Mouse (Mus musculus) kidney, embryonic 14.5 days (tissue): ENCODE measurements at regions not wholly inside any gene's neighbourhood (a gene's known extent, or its start where the extent isn't known, plus 50 kb on each side); places are given as distances from the start of the nearest gene placed in this dataset.

Source experiments
- ATAC-seq: fragments of 200-750 bp; cut with Nextera tagmentation; 2 replicates; pipeline ENCODE4 v1.8.0; 2017; ENCODE audit warnings: moderate number of reproducible peaks, mild to moderate bottlenecking, moderate TSS enrichment, moderate library complexity; ENCODE audit not compliant: low FRiP score, low TSS enrichment
- H3K27ac ChIP-seq: fragments of 300-500 bp; sonication (generic); 2 replicates; pipeline ENCODE4 v1.5.1; 2014; ENCODE audit warnings: low read depth, mild to moderate bottlenecking, low read length, moderate library complexity, mixed read lengths
- H3K27me3 ChIP-seq: fragments of 300-500 bp; sonication (generic); 2 replicates; pipeline ENCODE4 v1.6.1; 2014; ENCODE audit warnings: mild to moderate bottlenecking, low read length; ENCODE audit not compliant: control insufficient read depth, insufficient read depth
- H3K36me3 ChIP-seq: fragments of 300-500 bp; sonication (generic); 2 replicates; pipeline ENCODE4 v1.6.1; 2014; ENCODE audit warnings: low read length, mixed read lengths; ENCODE audit not compliant: control insufficient read depth, insufficient read depth
- H3K4me1 ChIP-seq: fragments of 300-500 bp; sonication (generic); 2 replicates; pipeline ENCODE4 v1.6.1; 2014; ENCODE audit warnings: low read length, mixed read lengths; ENCODE audit not compliant: control insufficient read depth, insufficient read depth
- H3K4me2 ChIP-seq: fragments of 300-500 bp; sonication (generic); replicated peaks from 2 replicates; pipeline ENCODE4 v1.6.1; 2014; ENCODE audit warnings: low read depth, mild to moderate bottlenecking, low read length
- H3K4me3 ChIP-seq: fragments of 300-500 bp; sonication (generic); 2 replicates; pipeline ENCODE4 v1.5.1; 2014; ENCODE audit warnings: mild to moderate bottlenecking, low read length
- H3K9ac ChIP-seq: fragments of 300-500 bp; sonication (generic); 2 replicates; pipeline ENCODE4 v1.6.1; 2014; ENCODE audit warnings: low read depth, mild to moderate bottlenecking, low read length, moderate library complexity
- H3K9me3 ChIP-seq: fragments of 300-500 bp; sonication (generic); 2 replicates; pipeline ENCODE4 v1.6.1; 2016; ENCODE audit warnings: low read length; ENCODE audit not compliant: control insufficient read depth
- WGBS: fragments of 180-500 bp; shearing (Covaris S2); extraction: QIAGEN DNeasy Blood & Tissue Kit; methylation state at CpG from one replicate; pipeline ENCODE4 v1.1.7; 2014; 5-methylcytosine and 5-hydroxymethylcytosine counted together

GRCm38 (mm10) chr7:61939971-61940705 lies 406.2 kb upstream of the Ndn start:
- no peaks in the 10 kb centered on the region for H3K36me3 ChIP-seq
- no peak overlapping the region for H3K4me3 ChIP-seq
- no peak overlapping the region for H3K4me2 ChIP-seq
- H3K27me3 ChIP-seq = no peaks in the 10 kb centered on the region
- 58% methylated on average over 6 of the region's 6 CpGs for WGBS
- ATAC-seq = peak; percentile 81
- 0 out of 2 replicates have a peak, but pooled peaks cover 3% of the 10 kb centered on the region for H3K9me3 ChIP-seq
- H3K4me1 ChIP-seq = no peaks in the 10 kb centered on the region
- no peak overlapping the region for H3K27ac ChIP-seq
- H3K9ac ChIP-seq = no peak overlapping the region

DNA sequence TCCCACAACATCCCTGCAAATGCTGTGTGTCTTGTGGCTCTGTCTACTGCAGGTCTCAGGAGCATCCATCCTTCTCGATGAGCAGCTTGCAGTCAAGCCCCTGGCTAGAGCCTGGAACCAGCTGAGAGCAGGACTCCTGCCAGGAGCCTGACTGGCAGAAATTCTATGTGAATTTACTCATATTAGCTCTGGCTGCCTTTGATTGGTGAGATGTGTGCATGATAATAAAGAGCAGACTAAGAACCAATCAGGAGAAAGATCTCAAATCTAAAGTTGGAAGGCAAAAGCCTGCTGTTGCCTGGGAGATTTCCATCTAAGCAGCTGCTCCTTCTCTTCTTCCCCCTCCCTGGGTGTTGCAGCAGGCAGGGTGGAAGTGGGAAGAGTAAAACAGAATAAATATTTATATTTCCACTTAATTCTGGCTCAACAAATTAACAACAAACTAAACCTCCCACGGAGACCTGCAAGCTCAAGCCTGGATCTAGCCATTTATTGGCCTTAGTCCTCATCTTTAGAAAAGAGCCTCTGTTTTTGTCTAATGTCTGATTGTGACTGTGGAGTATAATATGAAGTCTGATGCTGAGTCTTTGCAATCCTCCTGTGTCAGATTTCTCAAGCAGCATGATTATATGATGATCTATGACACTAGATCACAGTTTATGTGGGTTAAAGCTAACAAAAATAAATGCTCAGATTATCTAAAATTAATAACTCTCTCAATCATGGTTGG lies 364.0 kb upstream of the Ndn start:
- H3K9ac ChIP-seq = no peak overlapping the region
- 48% methylated on average over 2 of the region's 2 CpGs for WGBS
- H3K9me3 ChIP-seq = no peaks in the 10 kb centered on the region
- no peak overlapping the region for H3K4me2 ChIP-seq
- H3K4me1 ChIP-seq = no peaks in the 10 kb centered on the region
- H3K4me3 ChIP-seq = no peak overlapping the region
- peak; percentile 66; the same call in 1 of the 2 replicates for ATAC-seq
- no peak overlapping the region for H3K27ac ChIP-seq
- H3K36me3 ChIP-seq = no peaks in the 10 kb centered on the region
- H3K27me3 ChIP-seq = no peaks in the 10 kb centered on the region

DNA sequence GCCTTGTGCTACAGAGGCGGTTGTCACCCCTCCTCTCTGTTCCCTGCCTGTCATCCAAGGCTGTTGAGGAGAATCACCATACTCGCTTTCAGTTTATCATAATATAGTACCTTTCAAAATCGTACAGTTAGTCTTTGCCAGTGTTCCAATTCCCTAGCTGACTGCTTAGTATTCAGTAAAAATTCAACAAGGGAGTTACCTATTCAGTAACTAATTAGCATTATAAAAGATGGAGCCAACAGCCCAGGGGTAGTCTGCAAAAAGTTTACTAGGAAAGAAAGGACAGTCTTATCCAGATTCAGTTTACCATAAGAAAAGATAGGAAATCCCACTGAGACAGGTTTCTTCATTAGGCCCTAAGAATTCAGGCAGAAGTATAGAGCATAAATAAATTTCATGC lies 319.7 kb upstream of the Ndn start:
- no peak overlapping the region for H3K4me2 ChIP-seq
- no peak overlapping the region for H3K9ac ChIP-seq
- H3K4me3 ChIP-seq = no peak overlapping the region
- H3K4me1 ChIP-seq = no peaks in the 10 kb centered on the region
- H3K27me3 ChIP-seq = no peaks in the 10 kb centered on the region
- WGBS = 86% methylated on average over 3 of the region's 3 CpGs
- no peaks in the 10 kb centered on the region for H3K36me3 ChIP-seq
- no peak overlapping the region for H3K27ac ChIP-seq
- H3K9me3 ChIP-seq = no peaks in the 10 kb centered on the region
- no peak for ATAC-seq

DNA sequence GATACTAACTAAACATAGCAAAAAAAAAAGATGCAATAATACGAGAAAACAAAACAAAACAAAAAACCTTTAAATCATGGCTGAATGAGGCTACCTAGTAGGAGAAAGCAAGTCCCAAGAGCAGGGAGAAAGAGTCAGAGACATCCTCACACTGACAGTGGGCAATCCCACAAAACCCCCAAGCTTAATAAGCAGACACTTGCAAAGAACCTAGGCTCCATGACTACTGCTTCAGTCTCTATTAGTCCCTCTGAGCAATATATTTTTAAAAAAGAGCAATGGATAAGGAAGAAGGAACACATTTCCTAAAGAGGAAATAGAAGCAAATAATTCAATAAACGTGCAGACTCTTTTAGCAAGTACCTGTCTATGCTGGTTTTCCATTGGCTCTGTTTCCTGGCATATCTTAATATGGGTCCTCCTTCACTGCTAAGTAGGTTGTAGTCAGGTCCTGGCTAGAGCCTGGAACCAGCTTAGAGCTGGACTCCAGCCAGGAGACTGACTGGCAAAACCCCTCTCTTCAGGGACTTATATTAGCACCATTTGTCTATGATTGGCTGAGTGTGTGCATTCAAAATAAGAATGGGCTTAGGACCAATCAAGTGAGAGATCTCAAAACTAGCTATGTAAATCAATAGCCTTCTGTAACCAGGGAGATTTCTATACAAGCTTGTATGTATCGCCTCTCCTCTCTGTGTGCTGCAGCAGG lies 300.5 kb upstream of the Ndn start:
- H3K9me3 ChIP-seq = no peaks in the 10 kb centered on the region; the same call in 1 of the 2 replicates
- no peak overlapping the region for H3K27ac ChIP-seq
- H3K9ac ChIP-seq = no peak overlapping the region
- no peaks in the 10 kb centered on the region for H3K27me3 ChIP-seq
- no peak for ATAC-seq
- 71% methylated on average over 3 of the region's 3 CpGs for WGBS
- H3K36me3 ChIP-seq = no peaks in the 10 kb centered on the region
- H3K4me2 ChIP-seq = no peak overlapping the region
- no peaks in the 10 kb centered on the region for H3K4me1 ChIP-seq
- H3K4me3 ChIP-seq = no peak overlapping the region

DNA sequence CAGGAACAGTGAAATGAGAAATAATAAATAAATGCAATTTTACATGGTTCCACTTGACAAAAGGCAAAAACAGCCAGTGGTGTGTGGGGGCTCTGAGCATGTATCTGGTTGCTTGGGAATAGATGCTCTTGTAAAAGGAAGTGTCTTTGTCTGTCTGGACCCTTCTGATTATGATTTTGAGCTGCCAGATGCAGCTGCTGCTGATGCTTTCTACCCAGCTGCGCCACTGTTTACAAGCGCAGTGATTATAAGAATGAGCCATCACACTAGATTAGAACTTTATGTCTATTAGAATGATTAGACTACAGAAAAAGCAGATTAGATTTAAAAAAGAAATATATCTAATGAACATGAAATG lies 299.9 kb upstream of the Ndn start:
- WGBS = 92% methylated on average over 2 of the region's 2 CpGs
- H3K36me3 ChIP-seq = no peaks in the 10 kb centered on the region
- no peak overlapping the region for H3K4me3 ChIP-seq
- H3K27ac ChIP-seq = no peak overlapping the region
- no peaks in the 10 kb centered on the region; the same call in 1 of the 2 replicates for H3K9me3 ChIP-seq
- no peak overlapping the region for H3K4me2 ChIP-seq
- no peak for ATAC-seq
- no peaks in the 10 kb centered on the region for H3K27me3 ChIP-seq
- H3K4me1 ChIP-seq = no peaks in the 10 kb centered on the region
- no peak overlapping the region for H3K9ac ChIP-seq

- no peaks in the 10 kb centered on the region for H3K4me1 ChIP-seq
- 68% methylated on average over 1 of the region's 1 CpGs for WGBS
- no peak overlapping the region for H3K4me3 ChIP-seq
- ATAC-seq = peak; percentile 71; the same call in 1 of the 2 replicates
- H3K4me2 ChIP-seq = no peak overlapping the region
- no peaks in the 10 kb centered on the region for H3K9me3 ChIP-seq
- H3K27ac ChIP-seq = no peak overlapping the region
- H3K36me3 ChIP-seq = no peaks in the 10 kb centered on the region
- H3K27me3 ChIP-seq = no peaks in the 10 kb centered on the region
- H3K9ac ChIP-seq = no peak overlapping the region
Measured at GRCm38 (mm10) chr7:62078607-62079006, 267.8 kb upstream of the Ndn start.

GRCm38 (mm10) chr7:62085120-62085849 lies 261.1 kb upstream of the Ndn start:
- Histone ChIP-seq H3K36me3 (no peaks in the 10 kb centered on the region), H3K9ac (no peak overlapping the region), H3K27me3 (no peaks in the 10 kb centered on the region), H3K4me3 (no peak overlapping the region), H3K4me2 (no peak overlapping the region), H3K27ac (no peak overlapping the region), H3K4me1 (no peaks in the 10 kb centered on the region), H3K9me3 (no peaks in the 10 kb centered on the region)
- peak; percentile 57; the same call in 1 of the 2 replicates for ATAC-seq
